Mouse (Mus musculus): ENCODE data around the gene Olfr1272.
"Not testable (repeated sequence)": the region's sequence is repeated elsewhere in the genome, so short reads cannot be mapped to it uniquely, and the experiment has no call there.

Gene Olfr1272

GRCm38 (mm10) chr2:90292741-90293140 is at the start of gene Olfr1272:
Gene Olfr1272, minus strand, starts transcription at chr2:90292841.
- no peak for DNase-seq (ENCODE audit: low read depth, low spot score)

GRCm38 (mm10) chr2:90321900-90322299 is 29.3 kb upstream of the Olfr1272 start, which contains the start of gene Gm13769:
Gene Gm13769, plus strand, starts transcription at chr2:90322200.
- not testable (repeated sequence) for DNase-seq (ENCODE audit: low read depth, low spot score)

- no peak for DNase-seq (ENCODE audit: low read depth, low spot score)
These were observed 21.7 kb downstream of the Olfr1272 start, which contains the start of gene Olfr1271 for GRCm38 (mm10) chr2:90270932-90271331. Gene Olfr1271, minus strand, starts transcription at chr2:90271032.

- DNase-seq (ENCODE audit: low read depth, low spot score) = no peak
These were observed 35.1 kb downstream of the Olfr1272 start, which contains the start of gene Olfr142 for GRCm38 (mm10) chr2:90257492-90257891. Gene Olfr142, minus strand, starts transcription at chr2:90257592.
